Mouse (Mus musculus) G1E (cell line): ENCODE results near the gene Siae.

Experiments
- CTCF ChIP-seq: IDR thresholded peaks from 2 replicates; pipeline ENCODE4 v1.5.1; 2012; ENCODE audit warnings: low read depth, low read length, inconsistent platforms, mixed read lengths
- GATA1 ChIP-seq: IDR thresholded peaks from 2 replicates; pipeline ENCODE4 v1.6.1; 2012; ENCODE audit warnings: borderline replicate concordance, low read length, inconsistent platforms, mixed read lengths
- POLR2AphosphoS5 ChIP-seq: IDR thresholded peaks from 2 replicates; pipeline ENCODE4 v1.6.1; 2012; ENCODE audit warnings: low read depth, low read length, inconsistent platforms; ENCODE audit not compliant: insufficient replicate concordance

DNA sequence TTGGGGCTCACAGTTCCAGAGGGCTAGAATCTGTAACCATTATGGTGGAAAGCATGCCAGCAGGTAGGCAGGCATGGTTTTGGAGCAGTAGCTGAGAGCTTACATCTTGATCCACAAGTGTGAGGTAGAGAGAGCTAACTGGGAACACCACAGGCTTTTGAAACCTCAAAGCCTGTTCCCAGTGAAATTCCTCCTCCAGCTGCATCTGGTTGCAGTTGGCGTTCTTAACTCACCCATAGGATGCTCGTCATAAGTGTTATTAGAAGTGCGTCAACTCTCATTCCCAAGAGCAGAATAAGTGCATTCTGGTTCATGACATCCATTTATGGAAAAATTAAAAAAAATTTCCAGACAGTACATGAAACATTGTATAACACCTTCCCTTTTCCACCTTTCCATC is 38.2 kb downstream of the Siae start:
- TF ChIP-seq CTCF (no peak), POLR2AphosphoS5 (no peak), GATA1 (no peak)
